Mouse (Mus musculus): ENCODE measurements at regions not wholly inside any gene's neighbourhood (a gene's known extent, or its start where the extent isn't known, plus 50 kb on each side); places are given as distances from the start of the nearest gene placed in this dataset.

DNA sequence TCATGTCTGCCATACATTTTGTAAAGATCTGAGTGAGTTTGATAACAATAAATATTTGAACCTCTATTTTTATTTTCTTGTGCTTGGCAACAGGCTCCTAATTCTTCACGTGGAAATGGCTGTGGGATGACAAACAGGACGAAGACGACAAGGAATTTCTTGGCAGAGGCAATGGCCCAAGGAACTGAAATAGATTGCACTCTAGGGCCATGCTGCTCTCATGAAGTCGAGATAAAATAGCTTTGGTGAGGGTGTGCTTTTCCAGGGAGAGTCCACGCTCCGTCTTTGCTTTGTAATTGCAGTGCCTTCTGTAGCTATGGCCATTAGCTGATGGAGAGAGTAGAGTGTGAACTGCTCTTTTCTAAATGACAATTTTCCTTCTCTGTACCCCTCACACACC, 50.9 kb upstream of the 1810046K07Rik start:
- DNase-seq = no peak

DNA sequence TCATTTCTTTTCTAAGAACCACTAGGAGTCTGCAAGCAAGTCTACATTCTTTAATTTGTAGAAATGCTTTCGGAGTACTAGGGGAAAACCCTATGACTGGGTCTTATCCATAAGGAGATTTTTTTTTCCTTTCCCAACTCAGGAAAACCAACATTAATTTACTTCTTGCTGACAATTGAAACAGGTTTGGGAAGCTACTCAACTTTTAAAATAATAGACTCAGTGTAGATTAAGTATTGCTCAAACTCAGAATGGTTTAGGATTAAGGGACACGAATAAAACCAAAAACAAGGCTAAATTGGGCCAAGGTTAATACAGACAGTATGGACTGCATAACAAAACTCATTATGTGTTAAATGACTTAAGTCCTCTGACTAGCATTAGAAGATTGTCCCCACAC, 65.2 kb upstream of the 1810046K07Rik start:
- no peak for DNase-seq

DNA sequence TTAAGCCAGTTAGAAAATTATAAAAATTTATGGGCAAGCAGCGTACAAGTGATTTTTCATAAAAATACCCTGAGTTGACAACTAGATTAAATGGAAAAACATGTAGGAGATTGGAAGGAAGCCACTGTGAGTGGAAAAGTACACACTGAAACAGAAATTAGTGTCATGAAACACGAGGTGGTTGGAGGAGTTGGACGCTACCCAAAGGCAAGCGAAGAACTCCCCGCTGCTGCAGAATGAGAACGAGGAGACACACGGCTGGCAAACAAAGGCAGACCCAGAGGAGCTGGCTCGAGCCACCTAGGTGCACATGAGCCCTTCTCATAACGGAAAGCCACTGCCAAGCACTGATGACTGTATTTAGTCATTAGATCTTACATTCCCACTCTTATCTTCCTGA, 65.7 kb upstream of the 1810046K07Rik start:
- peak; percentile 46 for DNase-seq

DNA sequence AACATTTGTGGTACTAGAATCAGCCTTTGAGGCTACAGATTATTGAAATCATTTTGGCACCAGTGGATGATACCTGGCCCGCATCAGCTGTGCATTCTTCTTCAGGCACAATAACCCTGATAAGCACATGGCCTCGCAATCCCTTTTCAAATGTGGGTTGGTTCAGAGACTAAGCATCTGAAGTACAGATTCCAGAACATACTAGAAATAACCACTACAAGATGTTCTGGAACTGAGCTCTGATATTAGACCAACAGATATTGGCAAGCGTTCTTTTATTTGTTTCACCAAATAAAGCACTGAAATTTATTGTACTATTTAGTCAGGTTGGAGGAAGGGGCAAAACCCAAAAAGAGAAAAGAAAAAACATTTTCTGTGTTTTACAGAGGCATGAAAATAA, 68.1 kb upstream of the 1810046K07Rik start:
- DNase-seq = no peak

DNA sequence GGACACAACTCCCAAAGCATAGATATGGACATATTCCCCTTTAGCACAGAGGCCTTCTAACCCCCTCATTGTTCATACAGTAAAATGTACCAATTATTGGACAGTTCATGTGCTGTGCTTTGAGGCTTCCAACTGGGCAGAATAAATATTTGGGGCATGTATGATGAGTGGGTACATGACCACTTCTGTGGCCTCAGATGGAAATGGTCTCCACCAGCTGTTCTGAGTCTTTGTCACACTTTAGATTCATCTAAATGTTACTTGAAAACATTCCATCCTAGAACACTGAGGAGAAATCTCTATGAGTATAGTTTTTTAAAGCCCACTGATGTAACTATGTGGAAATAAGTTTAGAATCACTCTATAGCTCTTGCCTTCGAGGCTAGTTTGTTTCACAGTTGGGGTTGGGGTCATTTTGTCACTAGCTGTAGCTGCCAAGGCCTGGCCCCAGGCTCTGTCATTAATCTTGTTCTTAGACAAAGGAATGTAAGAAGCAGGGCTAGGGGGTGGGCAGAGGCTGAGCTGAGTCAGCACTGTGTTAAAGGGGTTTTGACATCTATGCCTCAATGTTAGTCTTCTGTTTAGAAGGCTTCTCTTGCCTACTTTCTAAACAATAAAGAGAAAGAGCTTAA, 69.0 kb upstream of the 1810046K07Rik start:
- no peak for DNase-seq

DNA sequence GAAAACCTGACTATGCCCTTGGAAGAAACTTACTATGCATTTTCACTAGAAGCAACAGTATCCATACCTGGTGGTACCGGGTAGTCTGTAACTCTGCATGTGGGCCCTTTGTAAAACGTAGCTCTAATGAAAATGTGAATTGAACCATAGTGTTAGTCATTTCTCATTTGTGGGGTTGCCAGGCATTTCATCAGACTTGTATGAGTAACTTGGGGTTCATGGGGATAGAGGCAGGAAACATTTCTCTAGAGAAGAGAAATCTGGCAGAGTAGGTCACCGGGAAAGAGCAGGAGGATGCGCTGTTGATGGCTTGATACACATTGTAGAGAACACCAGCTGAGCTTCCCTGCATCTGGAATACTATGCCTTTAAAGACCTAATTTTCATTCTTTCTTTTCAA, 70.2 kb upstream of the 1810046K07Rik start:
- DNase-seq = no peak

DNA sequence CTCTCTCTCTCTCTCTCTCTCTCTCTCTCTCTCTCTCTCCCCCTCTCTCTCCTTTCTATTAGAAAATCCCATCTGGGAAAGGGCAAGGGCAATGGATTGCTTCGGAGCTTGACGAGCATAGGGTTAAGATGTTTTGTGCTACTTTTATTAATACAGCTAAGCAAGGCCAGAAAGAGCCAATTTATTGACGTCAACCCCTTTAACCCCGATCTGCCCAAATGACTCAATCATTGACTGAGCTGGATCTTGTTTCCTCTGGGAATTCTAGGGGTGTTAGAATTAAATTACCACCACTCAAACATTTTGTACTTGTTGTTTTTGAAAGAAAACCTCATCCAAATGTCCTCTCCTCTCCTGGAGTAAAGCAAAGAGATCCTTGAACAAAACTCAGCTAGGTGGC, 70.6 kb upstream of the 1810046K07Rik start:
- DNase-seq = no peak

DNA sequence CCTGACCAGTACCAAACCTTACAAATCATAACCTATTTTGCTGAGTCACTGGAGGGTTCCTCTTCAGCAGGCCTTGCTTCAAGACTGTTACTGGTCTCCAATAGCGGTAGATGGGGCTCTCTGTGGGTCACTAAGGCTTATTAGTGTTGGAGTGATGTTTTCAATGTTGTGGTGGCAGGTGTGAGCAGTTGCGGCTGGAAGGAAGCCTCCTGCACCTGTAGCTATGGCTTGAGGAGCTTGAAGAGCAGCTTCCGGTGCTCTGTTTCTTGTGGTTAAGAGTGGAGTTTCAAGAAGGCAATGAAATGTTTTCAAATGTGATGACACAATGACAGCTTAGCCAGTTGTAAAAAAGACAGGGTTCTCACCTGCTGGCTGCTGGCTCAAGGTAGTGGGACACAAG, 73.1 kb upstream of the 1810046K07Rik start:
- DNase-seq = no peak

DNA sequence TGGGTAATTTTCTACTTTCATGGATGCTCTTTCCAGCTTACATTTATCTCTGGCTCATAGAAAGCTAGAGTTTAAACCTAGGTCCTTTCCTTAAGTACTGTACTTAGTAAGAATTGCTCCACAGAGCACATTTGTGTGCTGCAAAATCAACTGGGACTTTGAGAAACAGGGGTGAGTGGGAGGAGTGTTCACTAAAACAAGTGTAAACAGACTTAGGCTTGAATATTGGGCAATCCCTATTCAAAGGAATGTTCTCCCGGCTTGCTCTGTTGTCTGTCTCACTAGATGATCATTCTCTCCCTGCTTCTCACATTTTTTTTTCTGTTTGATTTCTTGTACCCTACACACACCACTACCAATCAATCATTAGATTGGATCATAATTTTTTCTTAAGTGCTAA, 79.3 kb upstream of the 1810046K07Rik start:
- DNase-seq = no peak

DNA sequence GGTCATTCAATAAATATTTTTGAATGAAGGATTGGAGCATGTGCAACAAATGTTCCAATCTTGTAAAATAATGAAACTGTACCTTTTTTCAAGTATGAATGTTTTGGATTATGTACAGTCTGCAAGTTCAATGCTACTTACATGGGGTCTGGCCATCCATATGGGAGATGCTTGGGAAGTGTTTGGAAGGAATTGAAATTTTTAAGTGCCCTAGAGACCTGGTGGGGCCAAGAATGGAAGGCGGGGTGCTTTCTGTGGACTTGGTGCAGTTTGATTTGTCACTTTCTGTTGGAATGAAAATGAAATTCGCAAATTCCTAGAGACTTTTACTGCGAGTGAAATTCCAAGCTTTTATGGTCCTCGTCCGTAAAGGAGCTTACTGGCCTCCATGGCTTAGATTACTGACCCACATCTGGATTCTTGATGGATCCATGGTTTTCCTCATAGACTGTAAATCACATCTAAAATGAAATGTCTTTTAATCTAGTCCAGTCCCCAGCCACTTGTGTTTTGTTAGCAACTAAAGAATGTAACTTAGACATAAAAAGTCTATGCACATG, 90.3 kb upstream of the 1810046K07Rik start:
- DNase-seq = no peak

DNA sequence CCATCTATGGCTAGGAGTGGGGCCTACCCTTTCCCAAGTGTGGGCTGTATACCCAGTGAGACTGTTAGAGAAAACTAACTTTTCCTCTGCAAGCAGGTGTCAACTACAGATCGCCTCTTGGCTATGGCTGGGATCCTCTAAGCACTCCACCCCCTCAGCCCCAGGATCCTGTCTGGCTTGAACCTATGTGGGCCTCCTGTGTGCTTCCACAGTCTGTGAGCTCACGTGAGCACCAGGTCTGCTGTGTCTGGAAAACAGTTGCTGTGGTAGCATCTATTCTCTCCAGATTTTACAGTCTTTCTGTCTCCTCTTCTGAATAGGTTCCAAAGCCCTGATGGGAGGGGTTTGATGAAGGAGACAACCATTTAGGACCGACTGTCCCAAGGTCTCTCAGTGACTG, 93.8 kb upstream of the 1810046K07Rik start:
- no peak for DNase-seq

DNA sequence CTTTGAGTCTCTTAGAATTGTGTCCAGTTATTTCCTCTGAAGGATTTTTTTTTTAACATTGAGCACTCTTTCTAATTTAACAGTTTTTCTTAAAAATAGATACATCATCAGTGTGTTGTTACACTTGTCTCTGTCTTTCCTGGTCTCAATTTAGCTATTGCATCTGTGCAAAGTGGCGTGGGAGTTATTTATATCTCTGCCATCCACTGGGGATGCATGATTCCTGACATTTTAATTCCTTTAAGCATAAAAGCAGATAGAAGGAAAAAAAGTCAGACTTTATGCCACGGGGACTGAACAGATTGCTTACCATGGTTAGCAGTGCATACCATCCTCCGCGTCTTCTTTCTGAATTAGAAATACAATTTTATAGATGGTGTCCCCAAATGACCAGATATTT, 94.6 kb upstream of the 1810046K07Rik start:
- DNase-seq = no peak

DNA sequence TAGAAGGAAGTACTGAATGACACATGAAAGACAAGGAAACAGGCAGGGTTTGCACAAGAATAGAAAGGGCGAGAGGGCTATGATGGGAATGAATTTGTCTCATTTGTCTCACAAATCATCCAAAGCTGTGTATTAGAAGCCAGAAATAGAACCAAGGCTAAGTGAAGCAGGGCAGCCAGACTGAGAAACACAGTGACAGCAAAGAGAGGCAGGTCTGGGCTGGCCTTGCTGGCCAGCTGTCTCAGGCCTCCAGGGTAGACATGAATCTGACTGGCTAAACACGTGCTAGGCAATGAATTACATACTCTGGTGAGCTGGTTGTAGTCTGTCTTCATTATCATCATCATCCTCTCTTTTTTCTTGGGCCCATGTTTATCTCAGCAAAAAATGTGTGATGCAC, 101.7 kb upstream of the 1810046K07Rik start:
- DNase-seq = peak; percentile 38

DNA sequence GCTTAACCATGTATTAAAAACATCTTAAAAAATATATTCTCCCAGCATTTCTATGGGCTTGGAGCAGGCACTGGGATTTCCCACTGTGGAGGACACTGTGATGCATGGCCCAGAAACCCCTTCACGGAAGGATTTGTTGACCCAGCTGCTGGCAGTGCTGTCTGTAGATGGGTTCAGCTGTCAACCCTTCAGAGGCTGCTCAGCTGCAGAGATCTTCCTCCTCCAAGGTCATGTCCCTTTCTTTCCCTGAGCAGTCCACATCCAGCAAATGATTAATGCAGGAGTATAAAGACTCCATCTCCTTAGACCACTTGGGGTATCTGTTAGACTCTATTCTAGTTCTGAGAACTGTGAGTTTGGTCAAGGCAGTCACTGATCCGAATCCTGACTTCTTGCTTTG, 108.4 kb upstream of the 1810046K07Rik start:
- no peak for DNase-seq

DNA sequence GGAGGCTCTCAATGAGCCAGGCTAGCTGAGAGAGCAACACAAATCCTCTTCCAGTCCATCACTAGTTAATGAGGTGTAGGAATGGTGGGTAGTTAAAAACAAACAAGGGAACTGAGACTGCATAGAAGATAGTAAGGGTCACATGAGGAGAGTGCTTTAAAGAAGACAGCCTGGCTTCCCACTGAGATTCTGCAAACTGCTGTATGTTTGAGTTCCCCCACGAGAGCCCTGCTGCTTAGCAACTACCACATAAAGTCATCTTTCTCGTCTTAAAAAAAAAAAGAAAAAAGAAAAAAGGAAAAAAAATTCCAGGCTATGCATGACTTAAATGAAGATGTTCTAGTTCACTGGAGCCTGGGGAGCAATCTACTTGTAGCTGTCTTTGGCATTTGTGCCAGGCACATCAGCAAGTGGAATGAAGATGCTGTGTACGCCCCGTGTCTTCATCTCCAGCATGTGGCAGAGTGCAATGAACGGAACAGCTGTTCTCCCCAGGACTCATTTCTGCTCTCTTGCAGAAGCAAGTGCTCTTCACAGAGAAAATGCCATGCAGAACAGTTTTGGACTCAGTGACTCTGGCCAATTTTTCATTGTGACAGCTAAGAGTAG, 113.2 kb upstream of the 1810046K07Rik start:
- DNase-seq = no peak

DNA sequence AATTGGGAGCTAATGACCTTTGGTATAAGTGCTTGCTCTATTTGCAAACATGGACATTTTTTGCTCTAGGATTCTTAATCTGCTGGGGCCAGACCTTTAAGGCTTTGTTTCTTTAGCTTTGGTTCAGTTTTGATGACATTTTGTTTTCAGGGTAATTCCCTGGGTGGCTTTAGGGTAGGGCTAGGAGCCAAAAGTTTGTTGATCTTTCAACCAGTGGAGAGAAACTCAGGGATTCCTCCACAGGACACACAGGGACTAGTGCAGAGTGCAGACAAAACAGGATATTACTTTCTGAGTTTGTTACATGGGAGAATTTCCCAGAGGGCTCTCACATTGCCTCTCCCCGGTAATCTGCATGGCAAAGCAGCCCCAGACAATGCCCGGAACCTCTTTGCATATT, 127.0 kb upstream of the 1810046K07Rik start:
- DNase-seq = no peak

DNA sequence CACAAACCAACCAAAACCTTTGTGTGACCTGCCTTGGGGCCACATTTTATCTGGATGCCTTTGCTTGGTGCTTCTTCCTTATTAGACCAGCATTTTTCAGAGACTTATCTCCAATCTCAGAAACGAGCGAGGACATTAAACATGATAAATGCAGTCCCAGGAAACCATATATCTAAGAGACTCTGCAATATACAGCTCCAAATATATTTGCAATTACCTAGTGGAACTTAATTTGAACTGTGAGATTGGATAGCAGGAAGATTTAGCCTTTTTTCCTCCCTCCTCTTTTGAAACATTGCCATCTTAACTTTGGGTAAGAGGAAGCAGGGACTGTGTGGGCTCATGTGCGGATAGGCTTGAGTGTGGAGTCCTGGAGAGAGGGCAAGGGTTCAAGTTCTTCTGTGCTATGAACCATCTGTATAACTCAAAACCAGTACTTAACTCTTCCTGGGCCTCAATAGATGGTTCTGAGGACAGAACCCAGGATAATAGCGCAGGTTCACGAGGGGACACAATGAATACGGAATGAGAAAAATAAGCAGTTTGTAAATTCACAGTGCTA, 133.8 kb upstream of the 1810046K07Rik start:
- DNase-seq = no peak

DNA sequence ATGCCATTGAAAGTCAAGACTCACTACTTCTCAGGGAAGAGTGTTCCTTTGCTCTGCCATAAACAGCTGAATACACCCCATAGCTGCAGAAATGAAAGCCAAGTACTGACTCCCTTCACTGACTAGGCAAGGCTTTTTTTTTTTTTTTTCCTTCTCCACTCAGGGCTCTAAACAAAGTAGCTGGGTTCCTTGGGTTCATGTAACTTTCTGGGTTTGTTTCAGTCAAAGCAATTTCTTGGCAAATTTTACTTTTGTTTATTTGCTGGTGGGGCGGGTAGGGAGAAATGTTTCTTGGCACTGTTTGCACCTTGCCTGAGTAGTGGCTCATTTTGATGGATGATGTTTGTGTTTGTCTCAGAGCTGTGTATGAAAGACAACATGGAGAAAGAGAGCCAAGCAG, 141.3 kb upstream of the 1810046K07Rik start:
- DNase-seq = no peak

DNA sequence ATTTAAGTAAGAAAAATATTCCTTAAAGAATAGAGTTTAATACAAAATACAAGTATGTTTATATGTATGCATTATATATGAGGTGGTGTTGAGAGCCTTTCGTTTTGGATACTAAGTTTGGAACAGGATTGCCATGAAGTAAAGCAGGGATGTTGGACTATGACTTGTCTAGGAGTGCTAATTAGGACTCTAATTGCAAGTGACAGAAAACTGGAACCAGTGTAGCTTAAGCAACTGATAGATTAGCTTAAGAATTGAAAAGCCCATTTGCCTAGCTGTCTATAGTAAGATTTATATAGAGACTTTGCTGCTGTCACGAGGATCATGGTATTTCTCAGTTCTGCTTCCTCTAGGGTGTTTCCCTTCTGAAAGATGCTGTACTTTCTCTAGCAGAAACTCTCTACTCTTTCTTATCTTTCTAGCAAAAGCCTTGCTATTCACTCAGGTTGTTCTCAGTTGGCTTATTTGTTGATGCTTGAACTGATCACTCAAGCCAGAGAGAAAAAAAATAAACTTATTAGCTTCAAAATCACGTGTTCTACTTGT, 147.9 kb upstream of the 1810046K07Rik start:
- DNase-seq = no peak

DNA sequence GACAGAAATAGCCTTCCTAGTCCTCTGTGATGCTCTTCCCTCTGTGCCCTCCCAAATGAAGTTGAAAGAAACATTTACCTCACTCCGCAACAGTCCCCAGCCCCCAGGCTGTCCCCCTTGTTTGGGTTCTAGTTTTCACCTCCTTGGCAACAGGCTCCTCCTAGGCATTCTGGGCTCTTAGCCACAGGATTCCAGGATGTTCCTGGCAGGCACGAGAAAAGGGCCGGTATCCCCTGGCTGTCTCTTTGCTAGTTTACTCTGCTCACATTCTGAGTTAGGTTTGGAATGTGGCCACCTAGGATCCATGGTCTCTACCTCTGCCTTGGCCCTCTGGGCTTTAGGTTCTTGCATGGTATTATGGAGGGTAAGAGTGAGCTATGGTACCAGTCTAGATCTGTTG, 159.1 kb upstream of the 1810046K07Rik start:
- no peak for DNase-seq

DNA sequence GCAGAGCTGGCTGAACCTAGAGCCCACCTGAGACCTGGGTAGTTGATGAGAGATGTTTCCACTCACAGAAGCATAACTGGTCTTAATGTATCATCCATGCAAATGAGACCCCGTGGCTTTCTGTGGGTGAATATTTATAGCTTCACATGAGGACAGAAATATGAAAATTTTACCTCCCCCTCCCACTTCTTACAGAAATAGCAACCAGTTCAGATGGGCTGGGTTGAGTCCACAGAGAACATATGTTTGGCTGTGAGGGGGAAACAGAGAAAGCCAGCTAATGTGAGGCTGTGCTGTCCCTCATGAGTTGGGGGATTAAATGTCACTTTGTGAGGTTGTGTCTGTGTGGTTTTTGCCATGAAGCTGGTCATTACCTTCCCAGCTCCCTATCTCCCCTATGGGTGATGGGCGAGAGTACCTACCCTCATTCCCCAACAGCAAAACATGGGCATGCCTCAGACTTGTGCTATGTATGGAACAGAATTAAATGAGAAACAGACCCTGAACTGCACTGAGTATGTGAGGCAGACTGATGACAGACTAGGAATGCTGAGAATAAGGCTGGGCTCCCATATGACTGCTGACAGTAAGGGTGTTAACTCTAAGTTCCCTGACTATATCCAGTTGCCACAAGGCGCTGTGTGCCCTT, 178.7 kb upstream of the 1810046K07Rik start:
- DNase-seq = no peak

DNA sequence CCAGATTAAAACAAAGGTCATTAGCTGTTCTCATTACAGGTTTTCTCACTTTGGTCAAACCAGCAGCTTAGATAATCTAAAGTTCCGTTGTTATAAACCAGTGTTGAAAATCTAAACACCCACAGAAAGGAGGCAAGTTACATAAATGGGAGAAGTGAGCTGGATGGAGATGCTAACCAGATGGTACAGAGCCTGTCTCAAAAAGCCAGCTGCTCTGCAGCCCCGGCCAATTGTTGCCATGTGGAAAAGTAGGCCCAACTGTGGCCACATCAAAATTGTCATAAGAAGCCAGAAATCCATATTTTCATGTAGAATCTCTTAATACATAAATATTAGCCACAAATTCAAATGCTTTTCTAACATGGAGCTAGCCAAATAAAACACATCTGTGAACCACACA, 188.9 kb upstream of the 1810046K07Rik start:
- DNase-seq = no peak

DNA sequence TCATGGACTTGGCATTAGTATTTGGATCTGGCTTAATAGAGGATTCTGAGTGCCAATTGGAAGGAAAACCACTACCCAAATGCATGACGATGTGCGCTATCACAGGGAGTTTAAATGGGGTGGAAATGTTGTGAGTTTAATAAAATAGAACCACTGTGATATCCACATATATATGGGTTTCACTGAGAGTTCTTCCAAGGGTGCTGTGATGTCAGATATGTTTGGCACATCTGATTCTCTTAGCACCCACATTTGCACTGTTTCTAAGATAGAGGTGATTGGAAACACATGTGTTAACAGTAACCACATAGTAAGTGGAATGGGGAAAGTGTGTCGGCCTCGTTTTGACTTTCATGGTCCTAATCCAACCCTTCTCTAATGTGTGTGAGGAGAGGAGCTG, 189.7 kb upstream of the 1810046K07Rik start:
- DNase-seq = no peak
